Mouse (Mus musculus) embryonic facial prominence, embryonic 14.5 days (tissue): ENCODE data around the gene Slc35f1. TPM values are rescaled to one million over a fixed set of nuclear protein-coding genes. Genes with fewer than 3 reads are reported as not detected.

Experiments used
- ATAC-seq: fragments of 200-750 bp; cut with Nextera tagmentation; 2 replicates; pipeline ENCODE4 v1.8.0; 2017; ENCODE audit warnings: low read depth, moderate number of reproducible peaks, moderate TSS enrichment
- DNase-seq: peaks from one replicate; pipeline ENCODE4 v3.0.0-alpha.2; 2015; ENCODE audit warnings: low spot score
- H3K27ac ChIP-seq: fragments of 300-500 bp; sonication (generic); replicated peaks from 2 replicates; pipeline ENCODE4 v1.5.1; 2014; ENCODE audit warnings: low read depth, mild to moderate bottlenecking, low read length, moderate library complexity
- H3K27me3 ChIP-seq: fragments of 300-500 bp; sonication (generic); replicated peaks from 2 replicates; pipeline ENCODE4 v1.6.1; 2014; ENCODE audit warnings: low read length; ENCODE audit not compliant: control insufficient read depth, insufficient read depth
- H3K36me3 ChIP-seq: fragments of 300-500 bp; sonication (generic); 2 replicates; pipeline ENCODE4 v1.6.1; 2014; ENCODE audit warnings: low read length, mixed read lengths; ENCODE audit not compliant: control insufficient read depth, insufficient read depth
- H3K4me1 ChIP-seq: fragments of 300-500 bp; sonication (generic); 2 replicates; pipeline ENCODE4 v1.6.1; 2014; ENCODE audit warnings: antibody characterized with exemption, low read length; ENCODE audit not compliant: control insufficient read depth, insufficient read depth
- H3K4me2 ChIP-seq: fragments of 300-500 bp; sonication (generic); 2 replicates; pipeline ENCODE4 v1.6.1; 2014; ENCODE audit warnings: low read depth, mild to moderate bottlenecking, low read length, moderate library complexity, mixed read lengths
- H3K4me3 ChIP-seq: fragments of 300-500 bp; sonication (generic); 2 replicates; pipeline ENCODE4 v1.5.1; 2014; ENCODE audit warnings: low read depth, mild to moderate bottlenecking, low read length
- H3K9ac ChIP-seq: fragments of 300-500 bp; sonication (generic); 2 replicates; pipeline ENCODE4 v1.6.1; 2014; ENCODE audit warnings: low read depth, mild to moderate bottlenecking, low read length, moderate library complexity, mixed read lengths
- H3K9me3 ChIP-seq: fragments of 300-500 bp; sonication (generic); 2 replicates; pipeline ENCODE4 v1.6.1; 2016; ENCODE audit warnings: low read length; ENCODE audit not compliant: control insufficient read depth
- WGBS: fragments of 180-500 bp; shearing (Covaris S2); extraction: QIAGEN DNeasy Blood & Tissue Kit; methylation state at CpG from one replicate; pipeline ENCODE4 v1.1.7; 2014; 5-methylcytosine and 5-hydroxymethylcytosine counted together
- polyA plus RNA-seq: library from polyadenylated mRNA; unstranded; fragments of >200 nt; fragmentation: Nextera tagmentation; extraction: Ambion mirVana; gene quantifications from 2 replicates; pipeline ENCODE4 v1.2.1, GENCODE M21; 2014

The Slc35f1 gene
- polyA plus RNA-seq, 1 experiment from 2014 or later = 4.3 TPM

DNA sequence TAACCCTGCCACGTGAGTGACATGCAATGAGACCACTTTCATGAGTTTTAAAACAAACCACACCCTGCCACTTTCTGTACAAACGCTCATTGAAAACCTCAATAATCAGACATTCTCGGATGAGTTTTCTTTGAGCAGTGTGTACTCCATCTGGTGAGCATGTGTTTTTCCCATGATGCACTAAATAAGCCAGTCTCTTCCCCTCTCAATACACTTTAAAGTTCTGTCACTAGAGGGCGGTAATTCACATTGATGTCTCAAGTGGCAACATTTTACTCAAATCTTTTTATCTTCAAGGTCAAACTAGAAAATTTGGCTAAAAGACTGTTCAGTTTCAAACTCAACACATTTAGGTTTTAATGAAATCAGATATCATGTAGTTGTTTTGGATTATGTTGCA, 68.3 kb downstream of the Slc35f1 start:
- no peaks in the 10 kb centered on the region for H3K9me3 ChIP-seq
- no peak overlapping the region for H3K4me3 ChIP-seq
- H3K9ac ChIP-seq = no peak overlapping the region
- H3K27me3 ChIP-seq = no peaks in the 10 kb centered on the region
- DNase-seq = peak; percentile 79
- no peak overlapping the region for H3K4me2 ChIP-seq
- no peaks in the 10 kb centered on the region for H3K36me3 ChIP-seq
- WGBS = 18% methylated on average over 4 of the region's 4 CpGs
- no peak; the same call in 1 of the 2 replicates for ATAC-seq
- H3K4me1 ChIP-seq = no peaks in the 10 kb centered on the region
- no peak overlapping the region for H3K27ac ChIP-seq

DNA sequence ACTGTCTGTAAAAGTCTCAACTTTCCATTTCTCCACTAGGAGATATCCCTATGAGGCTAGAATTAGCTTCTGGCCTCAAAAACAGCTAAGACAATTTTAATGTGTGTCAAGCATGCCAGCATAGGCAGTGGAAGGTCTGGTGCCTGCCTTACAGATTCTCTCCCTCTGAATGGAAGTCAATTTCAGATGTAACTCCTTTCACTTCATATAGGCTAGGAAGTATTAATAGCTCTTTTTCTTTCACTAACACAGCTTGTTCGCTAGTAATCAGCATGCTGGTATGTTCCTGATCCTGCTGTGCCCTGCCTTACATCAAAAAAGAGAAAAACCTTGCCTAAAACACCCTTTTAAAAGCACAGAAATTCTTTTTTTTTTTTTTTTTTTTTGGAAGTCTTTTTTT, 70.2 kb downstream of the Slc35f1 start:
- ATAC-seq (no peak), DNase-seq (no peak)
- Histone ChIP-seq H3K4me2 (no peak overlapping the region), H3K9ac (no peak overlapping the region), H3K4me3 (no peak overlapping the region), H3K27ac (no peak overlapping the region), H3K9me3 (no peaks in the 10 kb centered on the region), H3K36me3 (no peaks in the 10 kb centered on the region), H3K27me3 (no peaks in the 10 kb centered on the region), H3K4me1 (no peaks in the 10 kb centered on the region)
- 93% methylated on average over 1 of the region's 1 CpGs for WGBS

DNA sequence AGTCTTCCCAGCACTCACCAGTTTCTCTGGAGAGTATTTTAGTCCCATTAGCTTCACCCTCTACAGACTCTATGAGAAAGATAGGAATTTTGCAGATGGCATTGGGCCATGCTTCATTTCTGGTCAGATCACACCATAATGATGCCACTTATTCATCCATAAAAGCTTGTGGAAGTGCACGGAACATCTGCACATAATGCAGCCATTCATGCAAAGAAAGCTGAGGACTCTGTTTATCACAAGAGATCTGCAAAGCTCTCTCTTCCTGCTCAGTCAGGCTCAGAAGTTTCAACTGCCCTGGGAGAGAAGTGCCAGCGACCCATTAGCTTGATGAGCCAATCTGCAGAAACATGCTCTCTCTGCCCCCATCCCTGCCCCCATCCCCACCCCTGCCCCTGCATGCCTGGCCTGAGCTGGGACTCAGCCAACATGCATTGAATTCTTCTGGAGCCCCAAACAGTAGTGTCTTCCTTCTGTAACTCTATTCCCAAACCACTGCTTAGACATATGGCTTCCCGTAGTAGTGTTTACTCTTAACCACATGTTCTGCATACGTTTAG, 89.7 kb downstream of the Slc35f1 start:
- 30% methylated on average over 4 of the region's 4 CpGs for WGBS
- Histone ChIP-seq H3K4me2 (no peak overlapping the region), H3K9me3 (0 out of 2 replicates have a peak, but pooled peaks cover 5% of the 10 kb centered on the region), H3K4me1 (peaks cover 8% of the 10 kb centered on the region; the same call in 1 of the 2 replicates), H3K4me3 (no peak overlapping the region), H3K36me3 (no peaks in the 10 kb centered on the region), H3K27ac (peak overlapping the region; percentile 18; the same call in 1 of the 2 replicates), H3K27me3 (no peaks in the 10 kb centered on the region), H3K9ac (no peak overlapping the region)
- ATAC-seq = peak; percentile 79
- DNase-seq = peak; percentile 82

DNA sequence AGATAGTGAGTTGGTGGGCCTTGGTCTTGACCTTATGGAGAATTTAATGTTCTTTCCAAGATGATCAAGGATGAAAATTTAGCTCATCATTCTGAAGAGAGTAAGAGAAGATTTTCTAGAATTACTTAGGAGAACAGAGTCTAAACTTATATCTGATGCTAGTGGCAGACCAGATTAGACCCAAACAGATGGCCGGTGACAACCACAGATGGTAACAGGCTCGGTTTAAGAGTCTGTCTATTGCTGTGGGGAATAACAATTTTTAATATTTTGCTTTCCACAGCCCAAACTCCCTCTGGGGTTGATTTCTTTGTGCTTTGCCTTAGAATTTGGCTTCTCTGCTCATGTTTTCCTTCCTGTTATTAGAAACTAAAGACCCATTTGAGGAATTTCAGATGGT, 96.7 kb downstream of the Slc35f1 start:
- Histone ChIP-seq H3K4me2 (no peak overlapping the region), H3K36me3 (no peaks in the 10 kb centered on the region), H3K4me1 (no peaks in the 10 kb centered on the region), H3K4me3 (no peak overlapping the region), H3K27me3 (no peaks in the 10 kb centered on the region), H3K9ac (no peak overlapping the region), H3K9me3 (no peaks in the 10 kb centered on the region), H3K27ac (no peak overlapping the region)
- no peak for DNase-seq
- ATAC-seq = no peak
- WGBS = 73% methylated on average over 2 of the region's 2 CpGs

DNA sequence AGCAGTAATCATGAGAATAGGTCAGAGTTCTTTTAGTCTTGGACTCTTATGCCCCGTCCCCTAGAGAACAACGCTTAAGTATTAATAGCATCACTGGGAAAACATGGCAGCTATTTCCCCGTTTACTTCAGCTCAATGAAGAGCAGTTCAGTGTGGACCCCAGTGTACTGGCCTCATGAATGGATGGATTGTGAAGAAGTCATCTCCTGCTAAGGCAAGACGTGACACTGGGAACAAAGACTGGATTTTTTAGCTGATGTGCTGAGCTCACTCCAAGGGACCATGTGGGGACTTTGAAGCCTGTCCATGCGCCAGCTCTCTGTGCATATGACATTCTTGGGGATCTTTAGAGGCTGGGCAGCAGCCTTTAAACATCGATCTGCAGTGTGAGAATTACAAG, 101.2 kb downstream of the Slc35f1 start:
- Histone ChIP-seq H3K36me3 (no peaks in the 10 kb centered on the region), H3K27me3 (no peaks in the 10 kb centered on the region), H3K4me1 (no peaks in the 10 kb centered on the region), H3K4me2 (no peak overlapping the region), H3K27ac (no peak overlapping the region), H3K9ac (no peak overlapping the region), H3K4me3 (no peak overlapping the region), H3K9me3 (no peaks in the 10 kb centered on the region)
- peak; percentile 30; the same call in 1 of the 2 replicates for ATAC-seq
- peak; percentile 38 for DNase-seq
- WGBS = 49% methylated on average over 6 of the region's 6 CpGs

DNA sequence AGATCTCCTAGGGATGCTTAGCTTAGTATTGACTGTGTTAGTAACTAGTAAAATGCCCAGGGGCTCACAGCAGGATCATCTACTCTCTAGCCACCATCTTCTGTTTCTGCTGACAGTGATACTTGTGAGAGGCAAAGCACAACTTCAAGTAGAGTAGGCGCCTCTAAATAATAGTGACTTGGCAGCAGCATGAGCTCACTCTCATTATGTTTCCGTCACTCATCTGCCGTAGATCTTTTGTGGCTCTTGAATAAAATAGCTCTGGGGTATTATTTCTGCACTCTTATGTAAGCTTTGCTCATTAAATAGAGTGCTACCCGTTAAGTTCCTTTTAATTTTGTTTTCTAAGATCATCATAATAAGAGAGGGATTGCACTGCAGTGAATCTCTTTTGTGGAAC, 107.1 kb downstream of the Slc35f1 start:
- Histone ChIP-seq H3K9ac (no peak overlapping the region), H3K4me2 (no peak overlapping the region), H3K9me3 (no peaks in the 10 kb centered on the region), H3K4me1 (no peaks in the 10 kb centered on the region), H3K4me3 (no peak overlapping the region), H3K36me3 (no peaks in the 10 kb centered on the region), H3K27ac (no peak overlapping the region), H3K27me3 (no peaks in the 10 kb centered on the region)
- WGBS = 49% methylated on average over 4 of the region's 4 CpGs
- ATAC-seq (no peak), DNase-seq (no peak)

DNA sequence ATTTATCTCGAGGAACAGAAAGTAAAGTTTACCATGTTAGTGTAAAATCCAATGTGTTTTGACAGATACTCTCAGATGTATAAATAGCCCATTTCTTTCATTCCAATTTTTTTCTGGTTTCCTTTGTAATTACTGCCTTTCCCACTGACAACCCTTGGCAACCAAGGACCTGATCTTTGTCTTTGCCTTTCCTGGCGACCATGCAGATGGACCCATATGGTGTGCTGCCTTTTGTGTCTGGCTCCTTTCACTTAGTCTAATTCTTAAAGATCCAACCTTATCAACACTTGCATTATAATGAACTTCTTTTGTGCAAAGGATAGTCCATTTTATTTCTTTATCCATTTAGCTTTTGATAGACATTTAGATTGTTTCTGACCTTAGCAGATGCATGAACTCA, 117.5 kb downstream of the Slc35f1 start:
- Histone ChIP-seq H3K27ac (no peak overlapping the region), H3K4me2 (no peak overlapping the region), H3K4me3 (no peak overlapping the region), H3K9ac (no peak overlapping the region), H3K27me3 (no peaks in the 10 kb centered on the region), H3K36me3 (no peaks in the 10 kb centered on the region), H3K9me3 (no peaks in the 10 kb centered on the region), H3K4me1 (no peaks in the 10 kb centered on the region)
- WGBS = 68% methylated on average over 2 of the region's 2 CpGs
- no peak for DNase-seq
- no peak for ATAC-seq

DNA sequence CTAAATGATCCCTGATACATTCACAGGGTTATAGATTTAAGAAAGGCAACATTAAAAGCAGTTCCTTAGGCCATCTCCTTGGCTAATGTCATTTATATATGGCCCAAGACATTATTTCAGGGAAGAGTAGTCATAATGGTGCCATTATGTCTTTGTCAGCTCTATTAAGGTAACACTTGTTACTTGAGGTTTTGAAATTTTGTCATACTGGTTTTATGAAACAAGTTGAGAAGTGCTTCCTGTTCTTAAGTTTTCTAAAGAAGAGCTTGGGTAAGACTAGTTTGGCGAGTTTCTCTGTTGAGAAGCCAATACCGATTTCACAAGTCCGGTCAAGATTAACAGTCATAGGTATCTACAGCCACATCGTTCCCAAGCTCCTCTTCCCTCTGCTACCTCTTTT, 122.5 kb downstream of the Slc35f1 start:
- no peaks in the 10 kb centered on the region for H3K4me1 ChIP-seq
- ATAC-seq (no peak), DNase-seq (no peak)
- H3K9me3 ChIP-seq = no peaks in the 10 kb centered on the region
- 90% methylated on average over 4 of the region's 4 CpGs for WGBS
- H3K9ac ChIP-seq = no peak overlapping the region
- no peak overlapping the region for H3K4me3 ChIP-seq
- H3K27ac ChIP-seq = no peak overlapping the region
- H3K4me2 ChIP-seq = no peak overlapping the region
- H3K27me3 ChIP-seq = no peaks in the 10 kb centered on the region
- no peaks in the 10 kb centered on the region for H3K36me3 ChIP-seq

DNA sequence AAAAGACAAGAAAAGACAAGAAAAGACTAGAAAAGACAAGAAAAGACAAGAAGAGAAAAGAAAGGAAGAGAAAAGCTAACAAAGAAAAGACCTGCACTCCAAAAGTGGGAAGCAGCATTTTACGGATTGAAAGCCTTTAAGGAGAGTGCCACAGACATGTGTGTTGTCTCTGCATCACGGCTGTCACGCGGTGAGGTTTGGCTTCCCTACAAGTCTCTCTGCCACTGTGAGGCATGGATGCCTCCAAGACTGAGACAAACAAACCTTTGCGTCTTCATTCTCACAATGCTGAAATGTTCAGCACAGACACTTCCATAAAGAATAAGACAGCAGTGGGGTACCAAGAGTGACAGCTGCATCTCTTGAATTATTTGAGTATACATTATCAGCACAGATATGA, 124.0 kb downstream of the Slc35f1 start:
- no peak for DNase-seq
- no peaks in the 10 kb centered on the region for H3K36me3 ChIP-seq
- no peak overlapping the region for H3K9ac ChIP-seq
- H3K4me1 ChIP-seq = no peaks in the 10 kb centered on the region
- no peaks in the 10 kb centered on the region for H3K9me3 ChIP-seq
- no peak overlapping the region for H3K4me3 ChIP-seq
- no peak overlapping the region for H3K27ac ChIP-seq
- 89% methylated on average over 5 of the region's 5 CpGs for whole genome bisulfite sequencing
- no peaks in the 10 kb centered on the region for H3K27me3 ChIP-seq
- no peak for ATAC-seq
- H3K4me2 ChIP-seq = no peak overlapping the region
